Mouse (Mus musculus): Measurements from ENCODE around the gene Gm17606. TPM values are rescaled to one million over a fixed set of nuclear protein-coding genes. Genes with fewer than 3 reads are reported as not detected.

Gm17606 gene
- total RNA-seq, 2 experiments from 2014 or later, result not detected

DNA sequence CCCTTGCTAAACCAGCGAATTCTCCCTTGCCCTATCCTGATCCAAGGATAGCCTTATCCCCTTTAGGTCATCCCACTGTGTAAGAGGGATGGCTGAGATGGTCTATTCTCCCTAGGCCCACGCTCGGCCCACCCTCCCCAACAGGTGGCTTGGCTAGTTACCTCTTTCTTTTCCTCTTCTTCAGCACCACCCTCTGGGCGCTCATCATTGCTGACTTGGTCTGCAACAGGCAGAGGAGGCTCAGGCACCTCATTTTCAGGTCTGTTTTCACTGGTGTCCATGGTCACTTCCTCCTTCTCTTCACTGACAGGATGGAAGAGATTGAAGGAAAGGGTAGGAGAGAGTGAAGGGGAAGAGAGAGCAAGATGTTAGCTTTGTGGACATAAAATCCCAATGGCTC is 10.8 kb downstream of the Gm17606 start:
- no peak for DNase-seq
- intact Hi-C loops (cut with DNase I), result no loop called here

DNA sequence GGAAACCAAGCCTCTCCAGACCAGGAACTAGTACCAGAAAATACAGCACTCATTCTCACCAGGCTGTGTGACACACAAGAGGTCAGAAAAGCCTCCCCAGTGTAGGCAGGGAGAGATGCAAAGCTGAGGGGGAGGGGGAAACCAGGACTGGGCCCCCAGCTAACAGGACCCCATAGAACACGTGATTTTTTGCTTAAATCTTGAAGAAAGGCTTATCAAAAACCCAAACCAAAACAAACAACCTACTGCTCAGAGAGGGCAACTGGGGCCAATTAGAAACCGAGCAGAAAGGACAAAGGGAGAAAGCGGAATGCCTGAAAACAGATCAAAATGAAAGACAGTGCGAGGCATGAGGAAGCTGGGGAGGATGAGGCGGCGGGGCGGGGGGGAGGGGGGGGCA is 12.0 kb downstream of the Gm17606 start:
- intact Hi-C loops (cut with DNase I), result no loop called here
- DNase-seq, result no peak

DNA sequence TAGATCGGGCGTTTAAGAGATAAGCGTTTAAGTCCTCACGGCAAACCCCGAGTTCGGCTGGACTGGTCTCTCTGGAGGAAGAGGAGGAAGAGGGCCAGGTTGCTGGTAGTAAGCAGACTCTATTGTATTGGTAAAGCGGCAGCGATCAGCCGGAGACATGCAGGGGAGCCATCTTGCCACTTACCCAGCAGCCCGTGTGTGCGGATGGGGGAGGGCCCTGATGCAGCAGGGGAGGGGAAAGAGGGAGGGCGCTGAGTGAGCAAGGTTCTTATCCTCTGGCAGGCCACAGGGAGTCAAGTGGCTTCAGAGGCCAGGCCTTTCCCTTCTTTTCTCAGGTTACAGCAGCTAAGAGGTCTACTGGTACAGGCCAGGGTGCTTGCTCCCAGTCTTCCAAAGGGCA is 12.7 kb downstream of the Gm17606 start:
- intact Hi-C loops (cut with DNase I), result no loop called here

DNA sequence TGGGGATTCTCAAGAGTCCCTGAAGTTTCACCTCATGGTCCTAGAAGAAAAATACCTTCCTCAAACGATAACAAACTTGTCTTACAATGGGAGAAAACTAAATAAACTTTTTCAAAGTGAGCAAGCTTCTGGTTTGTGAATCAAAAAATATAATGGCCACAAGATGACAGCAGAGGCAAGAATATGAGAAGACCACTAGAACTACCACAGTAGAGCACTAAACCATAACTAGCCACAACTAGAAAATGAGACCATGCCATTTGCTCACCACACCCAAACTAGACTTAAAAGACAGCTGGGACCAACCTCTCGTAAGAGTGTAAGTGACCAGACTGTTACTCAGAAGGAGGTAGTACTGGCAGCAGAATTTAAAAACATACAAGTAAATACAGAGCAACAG is 19.3 kb downstream of the Gm17606 start:
- DNase-seq, result no peak
- intact Hi-C loops (cut with DNase I), result no loop called here

More for the DNA sequence above, 12.7 kb downstream of the Gm17606 start:
- peak; percentile 88 for DNase-seq

DNA sequence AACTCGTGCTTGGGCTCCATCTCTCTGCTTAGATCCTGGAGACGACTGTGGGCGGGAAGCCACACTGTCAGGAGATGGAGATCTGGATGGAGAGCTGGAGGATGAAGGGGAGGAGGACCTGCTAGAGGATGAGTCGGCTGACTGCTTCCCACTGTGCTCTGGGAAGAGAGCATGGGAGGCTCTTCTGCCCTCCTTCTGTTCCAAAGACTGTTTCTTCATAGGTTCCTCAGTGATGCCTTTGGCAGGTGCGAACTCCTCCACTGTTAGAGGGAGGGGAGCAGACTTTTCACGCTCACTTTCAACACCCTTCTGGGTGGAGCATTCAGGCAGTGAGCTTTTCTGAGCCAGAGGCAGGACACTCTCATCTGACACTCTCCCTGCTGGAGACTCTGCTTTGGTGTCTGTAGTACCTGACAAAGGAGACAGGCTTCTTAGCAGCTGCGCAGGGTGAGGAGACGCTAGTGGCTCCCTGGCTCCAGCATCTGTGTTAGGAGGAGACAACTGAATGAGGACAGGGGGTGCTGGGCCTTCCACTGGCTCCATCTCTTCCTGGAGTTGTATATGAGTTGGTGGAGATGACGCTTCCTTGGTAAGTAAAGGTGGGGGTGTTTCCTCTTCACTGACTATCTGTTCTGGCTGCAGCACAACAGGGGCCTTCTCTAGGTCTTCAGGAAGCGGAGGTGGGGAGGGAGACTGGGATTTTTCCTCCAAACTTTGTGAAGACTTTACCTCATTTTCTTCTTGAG is 23.9 kb downstream of the Gm17606 start:
- intact Hi-C loops (cut with DNase I), result no loop called here
- DNase-seq, result no peak

DNA sequence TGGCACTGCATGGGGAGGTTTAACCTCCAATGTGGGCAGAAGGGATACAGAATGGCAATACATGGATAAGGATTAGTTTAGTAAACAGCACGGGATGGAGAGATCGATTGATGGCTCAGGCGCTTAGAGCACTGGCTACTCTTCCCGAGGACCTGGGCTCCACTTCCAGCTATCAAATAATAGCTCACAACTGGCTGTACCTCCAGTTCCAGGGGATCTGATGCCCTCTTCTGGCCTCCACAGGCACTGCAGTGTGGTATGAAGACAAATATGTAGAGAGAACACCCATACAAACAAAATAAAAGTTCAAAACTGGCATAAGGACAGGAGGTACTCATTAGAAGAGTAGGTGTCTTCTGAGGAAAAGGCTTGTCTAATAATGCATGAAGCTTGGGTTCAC is 28.6 kb downstream of the Gm17606 start:
- intact Hi-C loops (cut with DNase I), result no loop called here
- DNase-seq, result peak; percentile 40

DNA sequence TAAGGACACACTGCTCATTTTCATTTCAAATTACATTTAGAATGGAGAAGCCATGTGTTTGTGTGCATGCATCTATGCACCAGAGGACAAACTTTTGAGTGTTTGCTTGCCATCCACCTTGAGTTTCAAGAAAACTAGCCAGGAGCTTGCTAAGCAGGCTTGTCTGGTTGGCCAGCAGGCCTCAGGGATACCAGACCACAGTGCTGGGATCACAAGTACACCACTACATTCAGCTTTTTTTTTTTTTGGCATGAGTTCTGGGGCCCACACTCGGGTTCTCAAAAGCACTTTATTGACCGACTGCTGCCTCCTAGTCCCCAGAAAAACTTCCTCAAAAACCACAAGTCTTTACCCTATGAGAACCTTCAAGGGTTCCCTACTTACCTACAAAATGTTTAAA is 33.6 kb downstream of the Gm17606 start:
- intact Hi-C loops (cut with DNase I), result no loop called here
- no peak for DNase-seq

DNA sequence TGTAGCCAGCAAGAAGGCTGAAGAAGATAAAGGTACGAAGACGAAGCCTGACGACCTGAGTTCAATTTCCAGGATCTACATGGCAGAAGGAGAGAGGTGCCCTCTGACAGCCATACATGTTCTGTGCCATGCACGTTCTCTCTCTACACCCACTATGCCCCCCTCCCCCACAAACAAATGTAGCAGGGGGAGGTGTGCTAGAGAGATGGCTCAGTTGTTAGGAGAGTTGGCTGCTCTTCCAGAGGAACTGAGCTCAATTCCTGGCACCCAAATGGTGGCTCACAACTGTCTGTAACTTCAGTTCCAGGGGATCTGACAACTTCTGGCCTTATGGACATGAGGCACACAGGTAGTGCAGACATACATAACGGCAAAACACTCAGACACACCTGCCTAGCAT is 35.5 kb downstream of the Gm17606 start:
- no peak for DNase-seq
- intact Hi-C loops (cut with DNase I), result no loop called here

DNA sequence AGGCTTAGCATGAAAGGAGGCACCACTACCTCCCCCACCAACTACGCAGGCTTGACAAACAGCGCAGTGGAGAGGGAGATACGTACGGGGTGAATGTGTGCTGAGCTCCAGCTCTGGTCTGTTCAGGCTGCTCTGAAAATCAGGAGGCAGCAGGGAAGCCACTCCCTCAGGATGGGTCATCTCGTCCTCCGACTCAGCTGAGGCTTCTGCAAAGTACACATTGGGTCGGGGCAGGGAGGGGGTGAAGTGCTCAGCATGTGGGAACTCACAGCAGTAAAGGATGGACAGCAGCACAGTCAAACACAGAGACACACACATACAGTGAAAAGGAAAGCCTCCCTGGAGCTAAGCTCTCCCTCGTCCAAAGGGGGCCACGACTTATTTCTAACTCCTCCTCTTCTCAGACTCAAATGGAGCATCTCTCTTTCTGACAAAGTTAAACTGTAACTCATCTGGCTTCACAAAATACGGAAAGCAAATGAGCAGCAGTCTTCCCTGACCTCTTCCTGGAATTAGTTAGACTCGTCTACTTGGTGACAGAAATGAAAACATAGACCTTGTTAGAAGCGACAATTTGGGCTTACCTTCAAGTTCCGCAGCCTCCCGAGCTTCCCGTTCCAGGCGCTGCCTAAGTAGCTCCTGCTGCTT is 38.0 kb downstream of the Gm17606 start:
- intact Hi-C loops (cut with DNase I), result no loop called here

DNA sequence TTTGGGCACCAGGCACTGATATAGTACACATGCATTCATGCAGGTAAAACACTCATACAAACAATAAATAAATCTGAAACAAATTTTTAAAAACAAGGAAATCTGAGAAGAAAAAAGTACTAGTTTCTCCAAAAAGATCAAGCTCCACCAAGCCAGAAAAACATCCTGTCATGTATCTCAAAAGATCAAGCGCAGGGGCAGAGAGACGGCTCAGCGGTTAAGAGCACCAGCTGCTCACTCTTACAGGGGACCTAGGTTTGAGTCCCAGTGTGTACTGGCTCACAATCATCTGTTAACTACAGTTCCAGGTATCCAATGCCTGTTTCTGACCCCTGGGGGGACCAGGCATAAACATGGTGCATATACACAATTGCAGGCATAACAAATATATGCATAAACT is 41.6 kb downstream of the Gm17606 start:
- DNase-seq, result no peak
- intact Hi-C loops (cut with DNase I), result no loop called here

More for the DNA sequence above, 38.0 kb downstream of the Gm17606 start:
- no peak for DNase-seq

DNA sequence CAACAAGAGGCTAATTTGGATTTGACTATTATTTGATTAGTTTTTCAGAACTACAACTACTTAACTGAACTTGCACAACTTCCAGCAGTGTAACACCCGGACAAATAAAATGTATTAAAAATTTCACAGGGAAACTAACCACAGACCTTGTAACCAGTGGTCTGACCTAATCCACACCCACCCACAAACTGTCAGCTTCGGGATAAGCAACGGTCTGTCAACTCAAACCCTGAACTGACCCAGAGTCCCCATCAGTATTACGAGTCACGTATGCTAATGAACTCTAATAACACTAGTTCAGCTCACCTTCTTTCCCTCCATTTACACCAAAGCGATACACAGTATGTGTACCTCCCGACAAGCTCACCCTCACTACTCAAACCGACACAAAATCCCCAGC is 44.7 kb downstream of the Gm17606 start:
- DNase-seq, result no peak
- intact Hi-C loops (cut with DNase I), result no loop called here

DNA sequence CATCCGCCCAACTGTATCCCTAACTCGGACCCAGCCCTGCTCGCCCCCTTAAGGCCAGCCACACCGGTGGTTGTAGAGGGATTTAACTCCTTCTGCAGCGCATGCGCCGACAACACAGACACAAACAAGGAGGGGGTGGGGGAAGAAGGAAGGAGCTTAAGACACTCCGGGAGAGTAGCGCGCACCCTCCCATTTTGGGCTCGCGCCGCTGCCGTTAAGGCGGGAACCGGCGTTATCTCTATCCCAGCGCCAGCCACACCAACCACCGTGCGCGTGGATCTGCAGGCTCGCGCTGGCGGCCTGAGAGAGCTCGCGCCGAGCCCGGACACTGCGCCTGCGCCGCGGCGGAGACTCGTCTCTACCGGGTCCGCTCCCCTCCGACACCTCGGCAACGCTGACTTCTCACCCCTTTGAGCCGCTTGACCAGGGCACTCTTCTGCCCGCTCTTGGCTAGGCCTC is 45.3 kb downstream of the Gm17606 start, which contains the start of gene 1700123O20Rik:
TSS of gene 1700123O20Rik (plus strand) at position 154 of the 459 bp plus-strand sequence.
- DNase-seq, result peak; percentile 85
- intact Hi-C loops (cut with DNase I), result no loop called here

DNA sequence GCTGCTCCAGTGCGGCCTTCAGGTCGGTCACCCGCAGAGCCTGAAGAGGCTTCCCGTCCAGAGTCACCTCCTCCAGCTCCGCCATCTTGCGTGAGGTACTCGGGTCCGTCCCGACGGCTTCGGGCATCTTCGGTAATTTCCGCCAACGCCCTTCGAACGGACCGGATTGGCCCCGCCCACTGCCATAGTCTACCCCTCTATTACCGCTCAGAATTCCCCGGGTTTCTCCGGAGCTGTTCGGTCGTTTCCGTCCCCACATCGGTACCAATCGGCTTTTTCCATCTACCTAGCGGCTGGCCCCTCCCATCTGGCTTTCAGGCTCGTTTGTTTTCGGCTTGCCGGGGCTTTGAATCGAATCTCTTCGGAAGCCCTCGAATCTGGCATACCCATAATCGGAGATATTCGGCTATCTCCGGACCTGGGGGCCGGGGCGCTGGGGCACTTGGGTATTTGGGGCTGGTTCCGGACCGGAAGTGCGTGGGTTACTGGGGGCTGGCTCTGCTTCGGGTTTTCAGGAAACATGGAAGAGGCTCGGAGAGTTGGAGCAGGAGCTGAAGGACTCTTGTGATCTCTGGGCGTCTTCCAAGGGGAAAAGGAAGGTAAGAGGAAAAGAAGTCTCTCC is 45.9 kb downstream of the Gm17606 start, which contains the start of gene Acin1:
TSS of gene Acin1 (minus strand) at position 410 of the 622 bp plus-strand sequence.
- intact Hi-C loops (cut with DNase I), result no loop called here
- DNase-seq, result peak; percentile 100

DNA sequence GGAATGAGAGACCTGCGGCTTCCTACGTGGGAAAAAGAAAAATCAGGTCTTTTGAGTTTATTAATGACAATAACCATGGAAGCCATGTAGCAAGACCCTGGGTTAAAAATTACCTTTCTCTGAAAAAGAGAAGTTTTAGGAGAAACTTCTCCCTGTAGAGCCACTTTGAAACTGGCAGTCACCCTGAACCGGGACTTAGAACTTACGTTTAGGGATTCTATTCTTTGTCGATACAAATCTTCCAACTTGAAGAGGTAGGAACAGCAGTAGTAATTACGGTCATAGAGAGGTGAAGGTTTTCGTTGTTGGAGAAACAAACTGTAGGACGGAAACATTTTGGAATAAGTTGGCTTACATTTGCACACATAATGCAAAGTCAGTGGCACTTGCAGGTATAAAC is 46.5 kb downstream of the Gm17606 start:
- no peak for DNase-seq
- intact Hi-C loops (cut with DNase I), result no loop called here

DNA sequence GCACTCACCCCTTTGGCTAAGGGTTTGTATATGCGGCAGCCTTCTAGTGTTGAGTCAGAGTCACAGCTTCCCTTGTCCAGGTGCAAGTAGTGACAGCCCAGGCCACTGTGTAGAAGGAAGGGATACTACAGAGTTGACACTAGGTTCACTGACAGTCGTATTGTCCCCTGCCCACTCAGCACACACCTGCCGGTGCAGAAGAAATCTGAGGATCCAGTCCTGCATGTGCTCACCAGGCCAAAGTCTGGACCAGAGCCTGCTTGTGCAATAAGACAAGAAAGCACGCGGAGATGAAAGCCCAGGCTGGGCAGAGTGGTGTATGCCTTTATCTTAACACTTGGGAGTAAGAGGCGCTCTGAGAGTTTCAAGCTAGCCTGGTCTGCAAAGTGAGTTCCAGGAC is 54.3 kb downstream of the Gm17606 start:
- intact Hi-C loops (cut with DNase I), result no loop called here
- no peak for DNase-seq

DNA sequence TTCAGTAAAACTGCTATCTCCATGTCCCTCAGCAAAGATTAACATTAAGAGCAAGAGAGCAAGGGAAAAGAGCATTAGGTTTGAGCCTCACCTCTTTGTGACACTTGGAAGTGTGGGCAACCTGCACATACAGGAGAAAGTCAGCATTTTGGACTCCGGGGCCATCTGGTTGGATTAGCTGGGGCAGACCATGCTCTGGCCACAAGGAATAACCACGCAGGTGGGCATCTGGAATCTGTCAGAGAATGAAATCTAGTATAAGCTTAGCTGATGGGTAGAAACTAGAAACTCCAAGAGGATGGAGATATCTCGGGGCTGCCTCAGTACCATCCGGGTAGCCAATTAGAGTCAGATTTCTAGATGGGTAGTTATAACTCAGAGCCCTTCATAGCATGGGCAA is 56.0 kb downstream of the Gm17606 start:
- intact Hi-C loops (cut with DNase I), result no loop called here
- DNase-seq, result no peak

Small RNA genes lying within 50 kb of the gene (microRNA-seq; reads per million reads assigned to microRNA genes)
- gene Mir686 (not detected), gene Mir6948 (not detected)

Other genes with a start within 250 kb of the Gm17606 start
- gene Slc7a7, start 223.2 kb upstream of the Gm17606 start, total RNA-seq (2021), result 1 to 10 TPM; 2.2 to 3.7 TPM
- 100 to 1,000 TPM; 147 to 150 TPM for gene Mrpl52, start 214.0 kb upstream of the Gm17606 start, total RNA-seq (2021)
- 10 to 100 TPM; 44.0 to 47.9 TPM for gene Mmp14, start 209.3 kb upstream of the Gm17606 start, total RNA-seq (2021)
- gene Lrp10, start 176.8 kb upstream of the Gm17606 start, total RNA-seq (2021), result 10 to 100 TPM; 39.6 to 39.8 TPM
- 10 to 100 TPM; 15.0 to 17.2 TPM for gene Rem2, start 164.9 kb upstream of the Gm17606 start, total RNA-seq (2021)
- 10 to 100 TPM; 93.2 to 99.2 TPM for gene Prmt5, start 123.4 kb upstream of the Gm17606 start, total RNA-seq (2021)
- 1 to 10 TPM; 8.1 to 9.1 TPM for gene Haus4, start 86.3 kb upstream of the Gm17606 start, total RNA-seq (2021)
- gene Ajuba, start 63.4 kb upstream of the Gm17606 start, total RNA-seq (2021), result 1 to 10 TPM; 4.2 TPM
- gene 4931414P19Rik, start 35.0 kb upstream of the Gm17606 start, total RNA-seq (2021), result 1 to 10 TPM; 3.2 to 4.4 TPM
- gene Psmb5, start 22.9 kb upstream of the Gm17606 start, total RNA-seq (2021), result 100 to 1,000 TPM; 182 to 197 TPM
- not detected for gene Psmb11, start 19.5 kb upstream of the Gm17606 start, total RNA-seq (2021)
- 10 to 100 TPM; 17.2 to 20.7 TPM for gene Cdh24, start 412 bp downstream of the Gm17606 start, total RNA-seq (2021)
- 10 to 100 TPM; 27.4 to 30.2 TPM for gene 1700123O20Rik, start 45.3 kb downstream of the Gm17606 start, total RNA-seq (2021)
- 100 to 1,000 TPM; 273 to 279 TPM for gene Acin1, start 46.0 kb downstream of the Gm17606 start, total RNA-seq (2021)
- not detected for gene Gm29776, start 57.9 kb downstream of the Gm17606 start, total RNA-seq (2021)
- gene Cebpe, start 71.2 kb downstream of the Gm17606 start, total RNA-seq (2021), result not detected
- gene Slc7a8, start 141.0 kb downstream of the Gm17606 start, total RNA-seq (2021), result 10 to 100 TPM; 33.7 to 36.5 TPM
- gene Rnf212b, start 173.2 kb downstream of the Gm17606 start, total RNA-seq (2021), result not detected
- 10 to 100 TPM in 1 of 2 experiments, 1 to 10 TPM in 1; 7.9 to 17.0 TPM for gene Homez, start 230.0 kb downstream of the Gm17606 start, total RNA-seq (2021)
- 10 to 100 TPM; 50.0 to 54.6 TPM for gene Ppp1r3e, start 236.6 kb downstream of the Gm17606 start, total RNA-seq (2021)
- 10 to 100 TPM; 49.9 to 54.6 TPM for gene Bcl2l2, start 242.4 kb downstream of the Gm17606 start, total RNA-seq (2021)
- gene Gm20521, start 242.5 kb downstream of the Gm17606 start, total RNA-seq (2021), result not detected